Mouse (Mus musculus) olfactory bulb, adult 2 months (tissue): ENCODE data around the gene Ccdc136.

ENCODE experiments used
- CTCF ChIP-seq: fragments of 200-500 bp; IDR thresholded peaks from 2 replicates; pipeline ENCODE4 v1.5.1; 2012; ENCODE audit warnings: low read depth, mild to moderate bottlenecking, low read length, moderate library complexity; ENCODE audit not compliant: insufficient read depth
- POLR2A ChIP-seq: fragments of 200-500 bp; IDR thresholded peaks from 2 replicates; pipeline ENCODE4 v1.6.1; 2012; ENCODE audit warnings: mild to moderate bottlenecking, low read depth, low read length, moderate library complexity; ENCODE audit not compliant: insufficient read depth

- TF ChIP-seq CTCF (no peak), POLR2A (no peak)
These were observed 1.8 kb upstream of the Ccdc136 start for GRCm38 (mm10) chr6:29394286-29394685.
